23 mouse cellular contexts compared by ENCODE assay signal in the genomic region with DNA sequence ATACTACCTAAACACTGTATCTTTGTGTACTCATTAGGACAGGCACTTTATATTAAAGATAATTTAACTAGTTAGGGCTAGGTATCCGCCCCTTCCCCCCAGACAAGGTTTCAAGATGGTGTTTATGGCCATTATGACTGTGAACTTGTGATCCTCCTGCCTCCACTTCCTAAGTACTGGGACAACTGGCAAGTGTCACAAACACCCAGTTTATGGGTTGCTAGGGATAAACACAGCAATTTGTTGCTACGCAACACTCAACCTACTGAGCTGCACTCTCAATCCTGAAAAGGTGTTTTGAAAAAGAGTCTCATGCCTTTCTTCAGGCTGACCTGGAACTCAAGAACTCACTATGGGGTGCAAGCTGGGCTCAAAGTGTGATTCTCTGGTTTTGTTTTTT.
"Had no signal": no experiment of that assay in that cellular context is flagged by ENCODE, and none has a peak within 500 bp of the region (broad histone marks: within the 10 kb centered on the region; RNA-seq: fewer than 3 reads in every experiment).

No protein-coding gene starts in this region.

- H3K9me3 ChIP-seq: intestine, embryonic 15.5 days; limb, embryonic 12.5 days; limb, embryonic 15.5 days; lung, embryonic 15.5 days; midbrain, embryonic 12.5 days; midbrain, embryonic 15.5 days; neural tube, embryonic 12.5 days; neural tube, embryonic 15.5 days; stomach, embryonic 15.5 days had no signal

- H3K4me2 ChIP-seq: intestine, embryonic 15.5 days; limb, embryonic 12.5 days; limb, embryonic 15.5 days; liver, embryonic 11.5 days; lung, embryonic 15.5 days; midbrain, embryonic 12.5 days; midbrain, embryonic 15.5 days; neural tube, embryonic 12.5 days; neural tube, embryonic 15.5 days; stomach, embryonic 15.5 days had no signal

- H3K27me3 ChIP-seq: intestine, embryonic 15.5 days; limb, embryonic 12.5 days; limb, embryonic 15.5 days; lung, embryonic 15.5 days; midbrain, embryonic 12.5 days; midbrain, embryonic 15.5 days; neural tube, embryonic 12.5 days; neural tube, embryonic 15.5 days; stomach, embryonic 15.5 days had no signal

- H3K27ac ChIP-seq: intestine, embryonic 15.5 days; limb, embryonic 12.5 days; limb, embryonic 15.5 days; liver, embryonic 14.5 days; lung, embryonic 15.5 days; midbrain, embryonic 12.5 days; midbrain, embryonic 15.5 days; neural tube, embryonic 12.5 days; neural tube, embryonic 15.5 days; stomach, embryonic 15.5 days had no signal

- H3K4me3 ChIP-seq: intestine, embryonic 15.5 days; limb, embryonic 12.5 days; limb, embryonic 15.5 days; lung, embryonic 15.5 days; midbrain, embryonic 12.5 days; midbrain, embryonic 15.5 days; neural tube, embryonic 12.5 days; neural tube, embryonic 15.5 days; stomach, embryonic 15.5 days had no signal

- DNase-seq: kidney, adult 11 months; kidney, adult 8-10 months; kidney, postnatal 14 days; kidney, postnatal 4 days; liver, postnatal 0 days; lung, postnatal 14 days; lung, postnatal 4 days; right cerebral cortex, adult 18-20 months; right cerebral cortex, postnatal 14 days; right cerebral cortex, postnatal 4 days; spleen, adult 18-20 months; thymus, postnatal 25 days had no signal

- H3K9ac ChIP-seq: intestine, embryonic 15.5 days; limb, embryonic 12.5 days; limb, embryonic 15.5 days; liver, embryonic 14.5 days; liver, postnatal 0 days; lung, embryonic 15.5 days; midbrain, embryonic 12.5 days; midbrain, embryonic 15.5 days; neural tube, embryonic 12.5 days; neural tube, embryonic 15.5 days; stomach, embryonic 15.5 days had no signal

- H3K4me1 ChIP-seq: intestine, embryonic 15.5 days; limb, embryonic 15.5 days; lung, embryonic 15.5 days; midbrain, embryonic 12.5 days; midbrain, embryonic 15.5 days; neural tube, embryonic 12.5 days; neural tube, embryonic 15.5 days; stomach, embryonic 15.5 days had no signal

- H3K36me3 ChIP-seq: intestine, embryonic 15.5 days; limb, embryonic 12.5 days; limb, embryonic 15.5 days; lung, embryonic 15.5 days; midbrain, embryonic 12.5 days; midbrain, embryonic 15.5 days; neural tube, embryonic 12.5 days; neural tube, embryonic 15.5 days; stomach, embryonic 15.5 days had no signal

- ATAC-seq: intestine, embryonic 15.5 days; liver, postnatal 0 days; midbrain, embryonic 15.5 days had no signal
